Mouse (Mus musculus) limb, embryonic 14.5 days (tissue): ENCODE results near the gene Ears2. TPM values are rescaled to one million over a fixed set of nuclear protein-coding genes. Genes with fewer than 3 reads are reported as not detected.

Source experiments
- ATAC-seq: fragments of 200-750 bp; cut with Nextera tagmentation; 2 replicates; pipeline ENCODE4 v1.8.0; 2017; ENCODE audit warnings: low read depth, moderate number of reproducible peaks, moderate TSS enrichment; ENCODE audit not compliant: low FRiP score
- DNase-seq: peaks from one replicate; pipeline ENCODE4 v3.0.0-alpha.2; 2015; ENCODE audit warnings: low spot score
- H3K27ac ChIP-seq: fragments of 300-500 bp; sonication (generic); replicated peaks from 2 replicates; pipeline ENCODE4 v1.5.1; 2014; ENCODE audit warnings: low read depth, mild to moderate bottlenecking, low read length, moderate library complexity, mixed read lengths
- H3K27me3 ChIP-seq: fragments of 300-500 bp; sonication (generic); 2 replicates; pipeline ENCODE4 v1.6.1; 2014; ENCODE audit warnings: low read length, mixed read lengths; ENCODE audit not compliant: control insufficient read depth, insufficient read depth
- H3K36me3 ChIP-seq: fragments of 300-500 bp; sonication (generic); 2 replicates; pipeline ENCODE4 v1.6.1; 2014; ENCODE audit warnings: mild to moderate bottlenecking, low read length, moderate library complexity, mixed read lengths; ENCODE audit not compliant: control insufficient read depth, insufficient read depth
- H3K4me1 ChIP-seq: fragments of 300-500 bp; sonication (generic); 2 replicates; pipeline ENCODE4 v1.6.1; 2014; ENCODE audit warnings: antibody characterized with exemption, low read length, mixed read lengths; ENCODE audit not compliant: control insufficient read depth, insufficient read depth
- H3K4me2 ChIP-seq: fragments of 300-500 bp; sonication (generic); replicated peaks from 2 replicates; pipeline ENCODE4 v1.6.1; 2014; ENCODE audit warnings: low read depth, mild to moderate bottlenecking, low read length, moderate library complexity; ENCODE audit not compliant: severe bottlenecking
- H3K4me3 ChIP-seq: fragments of 300-500 bp; sonication (generic); replicated peaks from 2 replicates; pipeline ENCODE4 v1.5.1; 2014; ENCODE audit warnings: low read length
- H3K9ac ChIP-seq: fragments of 300-500 bp; sonication (generic); 2 replicates; pipeline ENCODE4 v1.6.1; 2014; ENCODE audit warnings: mild to moderate bottlenecking, low read depth, low read length, moderate library complexity; ENCODE audit not compliant: severe bottlenecking
- H3K9me3 ChIP-seq: fragments of 300-500 bp; sonication (generic); 2 replicates; pipeline ENCODE4 v1.6.1; 2016; ENCODE audit warnings: low read length; ENCODE audit not compliant: control insufficient read depth
- POLR2A ChIP-seq: fragments of 200-500 bp; IDR thresholded peaks from 2 replicates; pipeline ENCODE4 v1.8.0; 2012; ENCODE audit warnings: inconsistent platforms, mild to moderate bottlenecking, moderate library complexity, borderline replicate concordance; ENCODE audit not compliant: insufficient read depth, insufficient read length; ENCODE audit errors: extremely low read depth
- WGBS: fragments of 180-500 bp; shearing (Covaris S2); extraction: QIAGEN DNeasy Blood & Tissue Kit; methylation state at CpG from one replicate; pipeline ENCODE4 v1.1.7; 2014; 5-methylcytosine and 5-hydroxymethylcytosine counted together
- polyA plus RNA-seq, 2 experiments: library from polyadenylated mRNA; depleted of rRNA in 1 of 2; stranded (reverse) in 1 of 2; unstranded in 1 of 2; fragments of >200 nt; fragmentation: Nextera tagmentation in 1 of 2; extraction: Ambion mirVana in 1 of 2; gene quantifications; 2 replicates each; pipeline versions ENCODE4 v1.2.1 to v1.2.3; 2012 to 2014

Ears2 gene
- polyA plus RNA-seq, 2 experiments: 12.7 to 16.8 TPM

- Histone ChIP-seq H3K27me3 (no peaks in the 10 kb centered on the region), H3K36me3 (peaks cover 85% of the 10 kb centered on the region), H3K4me1 (no peaks in the 10 kb centered on the region), H3K4me3 (no peak overlapping the region), H3K4me2 (no peak overlapping the region), H3K27ac (no peak overlapping the region), H3K9ac (no peak overlapping the region), H3K9me3 (no peaks in the 10 kb centered on the region)
- no peak for ATAC-seq
- DNase-seq: no peak
- 90% methylated on average over 3 of the region's 3 CpGs for WGBS
- TF ChIP-seq POLR2A: no peak
Measured at GRCm38 (mm10) chr7:122074374-122074773, 7.3 kb upstream of the Ears2 start.

- H3K4me2 ChIP-seq: peak overlapping the region; percentile 67
- ATAC-seq (peak; percentile 5; the same call in 1 of the 2 replicates), DNase-seq (no peak)
- H3K36me3 ChIP-seq: peaks cover 31% of the 10 kb centered on the region
- peaks cover 19% of the 10 kb centered on the region for H3K4me1 ChIP-seq
- peak overlapping the region; percentile 97 for H3K9ac ChIP-seq
- 1% methylated on average over 51 of the region's 58 CpGs for WGBS
- no peaks in the 10 kb centered on the region for H3K9me3 ChIP-seq
- H3K4me3 ChIP-seq: peak overlapping the region; percentile 99
- no peak for TF ChIP-seq POLR2A
- no peaks in the 10 kb centered on the region for H3K27me3 ChIP-seq
- peak overlapping the region; percentile 94 for H3K27ac ChIP-seq
Measured at GRCm38 (mm10) chr7:122067517-122068381, 686 bp upstream of the Ears2 start.

- 18% methylated on average over 30 of the region's 31 CpGs for WGBS
Measured at GRCm38 (mm10) chr7:122066102-122066944, 740 bp downstream of the Ears2 start.

GRCm38 (mm10) chr7:122065656-122066055, 1.4 kb downstream of the Ears2 start:
- peaks cover 20% of the 10 kb centered on the region for H3K36me3 ChIP-seq
- TF ChIP-seq POLR2A: no peak
- ATAC-seq (no peak), DNase-seq (no peak)
- H3K4me2 ChIP-seq: peak overlapping the region; percentile 67
- H3K4me3 ChIP-seq: peak overlapping the region; percentile 99
- H3K9ac ChIP-seq: peak overlapping the region; percentile 97; the same call in 1 of the 2 replicates
- no peaks in the 10 kb centered on the region for H3K27me3 ChIP-seq
- peaks cover 19% of the 10 kb centered on the region for H3K4me1 ChIP-seq
- WGBS: 73% methylated on average over 1 of the region's 1 CpGs
- H3K27ac ChIP-seq: no peak overlapping the region
- H3K9me3 ChIP-seq: no peaks in the 10 kb centered on the region

More at GRCm38 (mm10) chr7:122066102-122066944, 740 bp downstream of the Ears2 start:
- Histone ChIP-seq H3K27ac (peak overlapping the region; percentile 94), H3K9me3 (no peaks in the 10 kb centered on the region), H3K4me1 (peaks cover 19% of the 10 kb centered on the region), H3K4me3 (peak overlapping the region; percentile 99), H3K27me3 (no peaks in the 10 kb centered on the region), H3K36me3 (peaks cover 20% of the 10 kb centered on the region), H3K4me2 (peak overlapping the region; percentile 67), H3K9ac (peak overlapping the region; percentile 97)
- DNase-seq (no peak), ATAC-seq (peak; percentile 64)
- TF ChIP-seq POLR2A: no peak

DNA sequence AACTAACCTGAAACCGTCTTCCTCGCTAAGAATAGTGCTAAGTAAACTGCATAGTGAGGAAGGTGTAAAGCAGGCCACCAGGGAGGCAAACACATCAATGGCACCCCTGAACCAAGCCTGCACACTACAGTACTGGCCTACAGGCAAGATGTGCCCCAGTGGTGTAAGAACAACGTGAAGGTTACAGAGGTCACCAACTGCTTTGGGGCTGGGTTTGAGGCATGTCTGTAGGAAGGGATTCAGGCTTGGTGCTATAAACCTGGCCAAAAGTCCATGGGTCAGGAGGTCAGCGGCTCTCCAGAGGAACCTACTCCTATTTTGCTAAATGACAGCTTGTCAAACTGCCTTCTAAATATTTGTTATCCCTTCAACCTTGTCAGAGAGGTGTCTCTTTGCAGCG, 10.4 kb downstream of the Ears2 start:
- no peaks in the 10 kb centered on the region for H3K9me3 ChIP-seq
- no peak overlapping the region for H3K9ac ChIP-seq
- H3K36me3 ChIP-seq: peaks cover 40% of the 10 kb centered on the region
- TF ChIP-seq POLR2A: no peak
- H3K4me1 ChIP-seq: no peaks in the 10 kb centered on the region
- H3K4me2 ChIP-seq: no peak overlapping the region
- no peaks in the 10 kb centered on the region for H3K27me3 ChIP-seq
- 87% methylated on average over 5 of the region's 5 CpGs for WGBS
- DNase-seq (no peak), ATAC-seq (no peak)
- H3K4me3 ChIP-seq: no peak overlapping the region
- H3K27ac ChIP-seq: no peak overlapping the region
